Mouse (Mus musculus) heart, adult 11 months (tissue): ENCODE results near the gene Eif4enif1.
"Not testable (repeated sequence)": the region's sequence is repeated elsewhere in the genome, so short reads cannot be mapped to it uniquely, and the experiment has no call there.

Experiments
- DNase-seq: peaks from one replicate; pipeline ENCODE4 v3.0.0; 2022

Gene Eif4enif1

DNA sequence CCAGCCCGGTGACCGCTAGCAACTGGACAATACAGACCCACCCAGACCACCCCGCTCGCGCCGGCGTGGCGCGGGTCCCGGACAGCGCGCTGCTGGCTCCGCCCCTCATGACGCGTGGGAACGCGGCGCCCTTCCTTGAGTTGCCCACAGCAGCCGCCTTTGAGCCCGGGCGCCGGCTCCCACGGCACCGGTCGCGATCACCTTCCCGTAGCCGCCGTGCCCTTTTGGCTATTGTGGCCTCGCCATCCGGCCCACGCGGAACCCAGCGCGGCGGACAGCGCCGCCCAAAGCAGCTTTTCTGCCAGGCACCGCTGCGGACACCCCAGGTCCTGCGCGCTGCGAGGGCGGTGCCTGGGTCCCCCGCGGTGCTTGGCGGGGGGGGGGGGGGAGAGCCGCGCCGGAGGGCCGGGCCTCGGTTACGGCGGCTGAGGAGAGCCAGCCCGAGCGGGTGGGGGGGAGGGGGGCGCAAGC, at the start of gene Eif4enif1:
Gene Eif4enif1 (plus strand): TSS at position 162 of the 471 bp plus-strand sequence.
- DNase-seq: peak; percentile 99

DNA sequence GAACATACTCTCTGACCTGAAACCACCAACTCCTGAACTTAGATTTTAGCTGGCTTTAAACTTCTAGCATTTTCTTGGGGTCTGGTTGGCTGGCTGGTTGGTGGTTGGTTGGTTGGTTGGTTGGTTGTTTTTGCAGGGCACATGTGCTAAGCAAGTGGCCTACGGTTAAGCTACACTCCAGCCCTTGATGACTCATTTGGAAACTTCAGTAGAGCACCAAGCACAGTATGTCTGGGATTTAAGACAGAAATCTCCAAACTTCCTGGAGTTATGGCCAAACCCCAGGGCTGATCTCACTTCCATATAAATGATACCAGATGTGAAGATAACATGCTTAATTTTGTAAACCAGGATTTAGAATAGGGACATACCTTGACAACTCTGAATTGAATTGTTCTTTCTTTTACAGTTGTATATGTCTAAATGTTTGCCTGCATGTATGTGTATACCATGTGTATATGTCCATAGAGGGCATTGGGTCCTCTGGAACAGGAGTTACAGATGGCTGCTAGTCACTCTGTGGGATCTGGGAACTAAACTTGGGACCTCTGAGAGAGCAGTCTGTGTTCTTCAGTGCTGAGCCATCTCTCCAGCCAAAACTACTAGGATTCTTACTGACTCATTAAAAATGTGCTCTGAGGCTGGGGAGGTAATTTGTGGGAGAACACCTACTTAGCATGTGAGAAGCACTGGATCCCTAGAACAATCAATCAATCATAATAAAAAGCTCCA, 48.4 kb upstream of the Eif4enif1 start:
- DNase-seq: peak; percentile 99

DNA sequence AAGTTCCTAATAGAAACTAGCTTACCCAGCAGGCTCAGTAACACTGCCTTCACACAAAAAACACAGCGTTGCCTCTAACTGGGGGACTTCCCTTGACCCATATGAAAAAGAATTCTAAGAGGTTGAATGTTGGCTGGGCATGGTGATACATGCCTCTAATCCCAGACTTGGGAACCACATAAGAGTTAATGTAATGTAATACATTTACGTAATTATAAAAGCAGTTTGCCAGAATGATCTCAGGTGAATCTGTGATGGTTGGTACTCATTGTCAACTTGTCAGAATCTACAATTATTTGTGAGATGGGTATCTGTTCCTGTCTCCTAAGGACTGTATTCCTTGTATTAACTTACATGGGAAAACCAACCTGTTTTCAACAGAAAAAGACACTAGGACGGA, 45.2 kb upstream of the Eif4enif1 start:
- peak; percentile 93 for DNase-seq

DNA sequence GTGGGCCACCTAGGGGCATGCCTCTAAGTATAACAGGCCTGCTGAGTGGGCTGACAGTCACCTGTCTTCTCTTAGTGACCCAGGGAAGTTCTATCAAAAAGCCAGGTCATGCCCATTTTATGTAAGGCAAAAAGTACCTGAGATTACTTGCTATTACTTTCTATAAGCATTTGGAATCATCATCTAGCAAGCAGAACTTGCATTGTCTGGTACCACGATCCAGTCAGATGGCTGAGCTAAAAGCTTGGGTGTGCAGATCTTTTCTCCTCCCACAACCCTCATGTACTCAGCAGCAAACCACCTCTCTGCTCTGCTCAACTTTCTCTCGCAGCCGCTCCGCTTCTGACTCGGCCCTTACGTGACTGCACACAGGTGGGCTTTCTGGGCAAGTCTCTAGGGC, 44.2 kb upstream of the Eif4enif1 start:
- peak; percentile 92 for DNase-seq

DNA sequence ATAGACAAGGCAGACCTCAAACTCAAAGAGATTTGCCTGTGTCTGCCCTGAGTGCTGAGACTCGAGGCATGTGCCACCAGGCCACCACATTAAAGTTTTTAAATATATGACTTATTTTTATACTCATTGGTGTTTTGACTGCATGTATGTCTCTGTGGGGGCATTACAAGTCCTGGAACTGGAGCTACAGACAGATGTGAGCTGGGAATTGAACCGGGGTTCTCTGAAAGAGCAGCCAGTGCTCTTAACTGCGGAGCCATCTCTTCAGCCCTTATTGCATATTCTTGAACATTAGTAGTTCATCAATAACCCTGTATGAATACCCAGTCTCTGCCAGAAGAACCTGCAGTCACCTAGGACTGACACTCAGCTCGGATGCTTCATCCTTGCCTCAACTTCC, 43.4 kb upstream of the Eif4enif1 start:
- not testable (repeated sequence) for DNase-seq

DNA sequence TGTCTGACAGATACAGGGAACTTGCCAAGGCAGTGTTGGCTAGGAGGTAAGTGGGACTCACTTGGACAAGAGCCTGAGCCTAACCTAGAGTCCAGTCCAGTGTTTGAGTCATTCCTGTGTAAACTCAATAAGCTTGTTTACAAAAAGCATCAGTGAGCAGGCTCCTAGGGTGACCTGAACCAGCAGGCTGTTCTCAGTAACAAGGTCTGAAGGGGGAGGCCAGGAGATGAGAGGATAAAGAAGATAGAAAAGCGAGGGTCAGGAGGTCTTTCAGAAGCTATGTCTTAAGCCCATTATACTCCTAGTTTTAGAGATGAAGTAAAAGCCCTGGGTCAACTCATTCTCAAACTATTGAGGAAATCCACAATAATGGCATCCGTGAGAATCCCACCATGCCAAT, 40.8 kb upstream of the Eif4enif1 start:
- peak; percentile 98 for DNase-seq

DNA sequence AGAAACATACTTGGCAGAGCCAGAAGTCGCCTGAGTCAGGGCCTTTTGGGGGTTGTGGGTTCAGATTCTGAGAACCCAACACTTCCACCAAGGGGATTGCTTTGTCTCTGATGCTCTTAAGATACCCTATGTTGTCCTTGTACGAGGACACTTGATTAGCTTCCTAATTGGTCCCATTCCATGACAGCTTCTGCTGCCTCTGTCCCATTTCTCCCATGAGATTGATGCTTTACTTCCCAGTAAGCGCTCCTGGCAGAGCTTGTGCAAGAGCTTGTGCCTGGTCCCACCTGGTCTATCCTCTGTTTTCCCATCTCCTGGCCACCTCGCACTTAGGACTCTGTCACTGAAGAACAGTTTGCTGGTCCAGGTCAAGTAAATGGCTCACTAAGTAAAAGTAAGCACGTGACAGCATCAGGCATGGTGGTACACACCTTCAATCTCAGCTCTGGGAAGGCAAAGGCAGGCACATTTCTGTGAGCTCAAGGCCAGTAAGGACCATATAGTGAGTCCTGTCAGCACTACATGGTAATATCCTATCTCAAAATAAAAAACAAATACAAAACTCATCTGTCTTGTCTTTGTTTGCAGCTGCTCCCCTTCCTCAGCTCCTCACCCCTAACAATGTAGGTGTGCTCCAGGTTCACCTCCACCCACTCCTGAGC, 39.8 kb upstream of the Eif4enif1 start:
- peak; percentile 99 for DNase-seq

DNA sequence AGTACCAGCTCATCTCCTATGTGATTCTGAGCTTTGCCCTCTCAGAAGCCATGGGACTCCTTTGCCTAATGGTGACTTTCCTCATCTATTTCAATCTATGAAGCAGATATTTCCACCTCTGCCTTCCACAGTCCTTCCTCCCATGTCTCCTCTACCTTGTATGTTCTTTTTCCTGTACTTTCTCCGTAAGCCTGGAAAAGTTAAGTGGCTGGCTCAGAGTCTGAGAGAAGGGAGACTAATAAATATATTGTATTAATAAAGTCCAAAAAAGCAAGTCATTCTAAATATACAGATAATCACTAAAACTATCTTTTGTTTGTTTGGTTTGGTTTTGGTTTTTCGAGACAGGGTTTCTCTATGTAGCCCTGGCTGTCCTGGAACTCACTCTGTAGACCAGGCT, 39.1 kb upstream of the Eif4enif1 start:
- peak; percentile 93 for DNase-seq

DNA sequence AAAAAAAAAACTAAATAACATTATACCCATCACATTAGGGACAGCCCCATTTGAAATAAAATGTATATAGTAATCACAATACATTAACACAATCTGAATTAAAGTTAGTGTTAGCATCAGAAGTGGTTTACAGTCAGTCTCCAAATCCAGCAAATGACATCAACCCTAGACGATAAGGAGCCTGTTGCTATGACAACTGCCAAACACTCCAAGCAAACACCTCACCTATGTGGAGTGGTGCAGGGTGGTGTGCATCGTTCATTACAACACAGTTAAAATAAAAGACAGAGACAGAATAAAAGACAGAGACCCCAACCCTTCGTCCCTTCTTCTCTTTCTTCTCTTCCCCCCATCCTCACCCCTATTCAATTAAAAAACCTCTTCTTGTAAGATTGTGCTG, 38.5 kb upstream of the Eif4enif1 start:
- DNase-seq: not testable (repeated sequence)

DNA sequence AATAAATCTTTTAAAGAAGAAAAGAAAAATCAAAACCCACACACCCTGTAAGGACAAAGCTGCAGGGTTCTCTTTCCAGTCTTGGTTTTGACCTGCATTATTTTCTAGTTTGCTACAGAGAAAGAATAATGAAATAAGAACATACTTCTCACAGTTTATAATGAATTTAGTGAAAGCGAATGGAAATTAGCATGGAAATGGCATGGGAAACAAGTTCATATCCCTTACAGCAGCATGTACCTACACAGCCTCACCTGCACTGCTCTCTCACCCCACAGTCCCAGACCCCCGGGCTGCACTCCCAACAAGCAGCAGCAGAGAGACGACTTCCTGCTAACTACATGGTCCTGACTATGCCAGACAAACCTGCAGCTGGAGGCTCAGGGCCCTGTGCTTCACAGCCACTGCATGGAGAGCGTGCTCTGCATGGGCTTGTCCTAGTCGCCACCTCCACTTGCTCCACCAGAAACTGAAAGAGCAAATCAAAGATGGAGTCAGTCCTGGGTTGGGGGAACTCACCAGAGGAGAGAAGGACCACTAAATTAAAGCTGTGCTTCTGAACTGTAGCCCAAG, 36.9 kb upstream of the Eif4enif1 start:
- not testable (repeated sequence) for DNase-seq

DNA sequence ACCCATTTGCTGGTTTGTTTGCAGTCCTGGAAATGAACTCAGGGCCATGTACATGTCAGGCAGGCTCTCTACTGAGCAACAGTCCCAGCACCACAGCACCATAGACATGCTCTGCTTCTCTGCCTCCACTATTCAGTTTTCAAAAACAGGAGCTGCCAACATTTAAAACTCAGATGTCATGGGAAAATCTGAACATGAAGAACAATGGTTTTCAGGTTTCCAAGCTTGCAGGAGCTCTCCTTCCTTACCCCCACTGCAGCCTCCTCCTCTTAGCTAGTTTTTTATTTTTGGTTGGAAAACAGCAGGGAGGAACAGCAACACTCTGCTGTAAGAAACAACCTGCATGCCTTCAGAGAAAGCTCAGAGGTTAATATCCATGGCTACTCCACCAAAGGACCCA, 35.9 kb upstream of the Eif4enif1 start:
- peak; percentile 92 for DNase-seq

DNA sequence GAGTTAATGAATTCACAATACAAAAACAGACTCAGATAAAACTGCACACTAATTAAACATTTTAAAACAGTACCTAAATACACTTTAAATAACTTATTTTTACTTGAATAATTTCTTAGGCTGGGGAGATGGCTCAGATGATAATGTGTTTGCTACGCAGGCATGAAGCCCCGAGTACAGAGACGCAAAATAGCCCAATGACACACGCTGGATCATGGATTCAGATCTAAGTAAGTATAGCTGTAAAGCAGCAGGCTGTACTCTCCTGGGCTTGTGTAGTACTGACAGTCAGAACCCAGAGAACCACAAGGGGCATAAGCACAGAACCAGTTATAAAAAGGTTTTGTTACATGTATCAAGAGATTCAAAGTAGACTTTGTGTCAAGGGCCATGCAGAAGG, 35.1 kb upstream of the Eif4enif1 start:
- DNase-seq: peak; percentile 90

DNA sequence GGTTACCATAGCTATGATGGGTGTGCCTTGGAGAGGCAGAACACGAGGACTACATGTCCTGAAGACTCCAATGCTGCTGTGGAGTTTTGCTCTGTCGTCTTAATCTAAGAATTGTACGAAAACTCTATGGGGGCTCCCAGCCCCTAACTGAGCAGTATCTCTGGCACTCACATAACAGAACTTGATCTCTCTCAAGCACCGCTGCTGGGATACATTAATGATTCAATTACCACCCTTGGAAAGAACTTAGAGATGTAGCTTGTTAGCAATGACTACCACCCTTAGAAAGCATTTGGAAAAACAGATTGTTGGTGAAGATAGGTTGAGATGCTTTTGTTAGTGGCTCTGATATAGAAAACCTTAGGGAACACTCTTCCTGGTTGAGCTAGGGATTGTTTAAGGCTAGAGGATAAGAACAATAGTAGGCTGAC, 34.6 kb upstream of the Eif4enif1 start:
- DNase-seq: peak; percentile 98

DNA sequence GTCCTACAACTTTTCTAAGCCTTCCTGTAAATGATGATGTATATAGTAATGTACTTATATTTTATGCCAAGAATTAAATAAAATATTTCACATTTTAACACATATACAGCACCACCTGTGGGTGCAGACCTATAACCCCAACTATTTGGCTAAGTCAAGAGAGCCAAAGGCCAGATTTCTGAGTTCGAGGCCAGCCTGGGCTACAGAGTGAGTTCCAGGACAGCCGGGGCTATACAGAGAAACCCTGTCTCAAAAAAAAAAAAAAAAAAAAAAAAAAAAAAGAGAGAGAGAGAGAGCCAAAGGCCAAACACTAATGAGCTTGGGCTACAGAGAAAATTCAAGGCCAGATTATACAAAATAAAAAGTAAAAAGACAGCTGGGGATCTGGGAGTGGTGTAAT, 33.1 kb upstream of the Eif4enif1 start:
- DNase-seq: peak; percentile 98

DNA sequence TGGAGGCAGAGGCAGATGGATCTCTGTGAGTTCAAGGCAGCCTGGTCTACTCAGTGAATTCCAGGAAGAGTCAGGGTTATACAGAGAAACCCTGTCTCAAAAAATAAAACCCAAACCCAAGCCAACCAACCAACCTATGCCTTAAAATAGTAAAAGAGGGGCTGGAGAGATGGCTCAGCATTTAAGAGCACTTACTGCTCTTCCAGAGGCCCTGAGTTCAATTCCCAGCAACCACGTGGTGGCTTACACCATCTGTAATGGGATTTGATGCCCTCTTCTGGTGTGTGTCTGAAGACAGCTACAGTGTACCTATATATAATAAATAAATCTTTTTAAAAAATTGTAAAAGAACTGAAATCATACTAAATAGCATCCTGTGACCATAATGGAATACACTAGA, 30.3 kb upstream of the Eif4enif1 start:
- DNase-seq: peak; percentile 98

DNA sequence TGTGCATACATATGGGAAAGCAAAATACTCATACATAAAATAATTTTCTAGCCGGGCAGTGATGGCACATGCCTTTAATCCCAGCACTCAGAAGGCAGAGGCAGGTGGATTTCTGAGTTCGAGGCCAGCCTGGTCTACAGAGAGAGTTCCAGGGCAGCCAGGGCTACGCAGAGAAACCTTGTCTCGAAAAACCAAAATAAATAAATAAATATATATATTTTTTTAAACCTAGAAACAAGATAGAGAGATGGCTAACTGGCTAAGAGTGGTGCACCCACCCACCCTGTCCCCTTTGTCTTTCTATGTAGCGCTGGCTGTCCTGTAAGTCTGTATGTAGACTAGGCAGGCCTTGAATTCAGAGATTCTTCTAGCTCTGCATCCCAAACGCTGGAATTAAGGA, 29.7 kb upstream of the Eif4enif1 start:
- DNase-seq: peak; percentile 92

DNA sequence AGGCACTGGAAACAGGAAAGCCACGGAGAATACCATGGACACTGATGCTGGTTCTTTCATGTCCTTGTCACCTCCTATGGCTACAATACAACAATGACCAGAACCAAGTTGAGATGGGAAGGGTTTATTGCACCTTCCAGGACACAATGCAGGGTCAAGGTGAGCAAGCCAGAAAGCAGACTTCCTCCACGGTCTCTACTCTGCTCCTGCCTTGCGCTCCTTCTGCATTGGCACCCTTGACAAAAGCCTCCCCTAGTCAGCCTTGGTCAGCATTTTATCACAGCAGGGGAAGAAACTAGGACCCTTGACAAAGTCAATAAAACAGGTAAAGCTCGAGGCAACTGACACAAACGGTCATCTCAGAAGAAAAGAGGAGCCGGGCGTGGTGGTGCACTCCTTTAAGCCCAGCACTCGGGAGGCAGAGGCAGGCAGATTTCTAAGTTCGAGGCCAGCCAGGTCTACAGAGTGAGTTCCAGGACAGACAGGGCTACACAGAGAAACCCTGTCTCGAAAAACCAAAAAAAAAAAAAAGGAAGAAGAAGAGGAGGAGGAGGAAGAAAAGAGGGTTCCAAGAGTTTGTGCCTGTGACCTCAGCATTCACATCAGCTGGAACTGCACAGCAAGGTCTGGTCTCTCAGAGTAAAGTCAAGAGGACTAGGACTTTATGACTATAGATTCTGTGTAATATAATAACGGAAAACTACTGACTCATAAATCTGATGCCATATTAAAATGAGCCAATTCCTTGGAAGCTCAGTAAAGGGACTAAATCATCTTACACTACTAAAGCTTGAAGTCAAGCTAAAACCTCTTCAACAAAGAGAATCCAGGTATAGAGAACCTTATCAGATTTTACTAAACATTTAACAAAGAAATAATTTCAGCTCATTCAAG, 28.5 kb upstream of the Eif4enif1 start:
- DNase-seq: peak; percentile 99

DNA sequence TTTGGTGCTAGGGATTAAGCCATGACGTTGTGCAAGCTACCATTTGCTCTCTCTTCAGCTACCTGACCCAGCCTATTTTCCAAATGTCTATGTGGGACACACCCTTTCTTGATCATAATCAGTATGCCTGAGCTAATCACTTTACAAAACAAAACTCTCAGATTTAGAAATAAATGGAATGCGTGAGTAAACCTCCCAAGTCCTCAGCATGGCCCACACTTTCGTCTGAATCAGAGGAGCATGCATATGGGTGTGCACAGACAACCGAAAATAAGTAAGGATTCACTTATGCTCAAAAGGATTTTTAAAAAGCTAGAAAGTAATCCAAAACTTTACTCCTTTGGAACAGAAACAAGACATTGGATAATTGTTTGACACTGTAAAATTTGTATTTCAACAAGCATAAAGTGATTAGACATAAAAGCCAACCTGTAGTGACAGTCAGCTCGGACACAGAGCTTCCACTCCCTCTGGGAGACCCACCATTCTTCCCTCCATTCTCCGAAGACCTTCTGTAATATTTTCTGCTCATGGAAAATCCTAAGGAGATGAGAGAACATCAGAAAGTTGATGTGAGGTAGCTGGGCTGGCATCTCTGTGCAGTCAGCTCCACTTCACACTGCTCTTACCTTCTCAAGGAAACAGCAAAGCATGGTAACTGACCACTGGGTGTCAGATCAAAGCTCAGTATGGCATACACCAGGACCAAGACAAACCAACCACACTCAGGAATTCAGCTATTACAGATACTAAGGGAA, 23.0 kb upstream of the Eif4enif1 start:
- DNase-seq: peak; percentile 97

DNA sequence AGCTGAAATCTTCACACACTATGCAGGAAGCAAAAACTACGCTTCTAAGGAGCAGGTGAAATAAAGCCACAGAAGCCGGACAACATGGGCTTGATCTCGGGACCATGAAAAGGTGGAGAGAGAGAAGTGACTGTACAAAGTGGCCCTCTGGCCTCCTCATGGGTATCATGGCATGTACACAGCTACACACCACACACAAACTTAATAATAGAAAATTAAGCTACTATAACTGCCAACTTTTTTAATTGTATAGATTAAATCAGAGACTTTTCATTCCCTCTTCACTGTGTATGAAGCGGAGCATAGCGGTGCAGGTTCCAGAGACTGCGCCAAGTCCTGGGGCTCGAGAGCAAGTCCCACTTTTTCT, 22.5 kb upstream of the Eif4enif1 start:
- peak; percentile 97 for DNase-seq

DNA sequence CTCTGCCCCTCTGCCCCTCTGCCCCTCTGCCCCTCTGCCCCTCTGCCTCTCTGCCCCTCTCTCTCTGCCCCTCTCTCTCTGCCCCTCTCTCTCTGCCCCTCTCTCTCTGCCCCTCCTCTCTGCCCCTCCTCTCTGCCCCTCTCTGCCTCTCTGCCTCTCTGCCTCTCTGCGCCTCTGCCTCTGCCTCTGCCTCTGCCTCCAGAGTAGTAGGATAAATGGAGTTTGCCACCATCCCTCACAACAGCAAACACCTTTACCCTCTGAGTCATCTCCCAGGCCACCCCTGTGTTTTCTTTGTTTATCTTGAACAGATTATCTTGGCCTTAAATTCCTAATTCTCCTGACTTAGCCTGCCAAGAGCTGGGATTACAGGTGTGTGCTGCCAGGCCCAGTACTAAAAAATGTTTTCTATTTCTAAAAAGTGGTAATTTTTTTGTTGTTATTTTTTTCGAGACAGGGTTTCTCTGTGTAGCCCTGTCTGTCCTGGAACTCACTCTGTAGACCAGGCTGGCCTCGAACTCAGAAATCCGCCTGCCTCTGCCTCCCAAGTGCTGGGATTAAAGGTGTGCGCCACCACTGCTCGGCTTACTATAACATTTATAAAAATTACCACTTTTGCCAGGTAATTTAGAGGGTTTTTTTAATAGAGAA, 21.6 kb upstream of the Eif4enif1 start:
- peak; percentile 90 for DNase-seq

DNA sequence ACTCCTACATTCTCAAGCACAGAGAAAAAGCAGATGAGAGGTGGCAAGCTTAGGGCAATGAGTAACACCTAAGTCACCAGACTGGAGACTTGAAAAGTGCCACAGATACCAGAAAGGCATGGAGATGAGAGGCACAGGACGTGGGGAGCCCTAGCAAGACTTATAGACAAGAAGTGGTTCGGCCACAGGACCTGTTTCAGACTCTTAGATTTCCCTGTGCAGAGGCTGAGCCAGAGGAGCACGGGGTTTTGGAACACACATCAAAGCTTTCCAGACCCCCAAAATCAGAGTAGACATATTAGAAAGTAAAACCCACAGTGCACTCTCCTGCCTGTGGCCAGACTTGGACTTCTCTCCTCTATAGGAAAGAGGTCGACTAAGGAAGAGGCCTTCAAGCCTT, 20.9 kb upstream of the Eif4enif1 start:
- peak; percentile 99 for DNase-seq

DNA sequence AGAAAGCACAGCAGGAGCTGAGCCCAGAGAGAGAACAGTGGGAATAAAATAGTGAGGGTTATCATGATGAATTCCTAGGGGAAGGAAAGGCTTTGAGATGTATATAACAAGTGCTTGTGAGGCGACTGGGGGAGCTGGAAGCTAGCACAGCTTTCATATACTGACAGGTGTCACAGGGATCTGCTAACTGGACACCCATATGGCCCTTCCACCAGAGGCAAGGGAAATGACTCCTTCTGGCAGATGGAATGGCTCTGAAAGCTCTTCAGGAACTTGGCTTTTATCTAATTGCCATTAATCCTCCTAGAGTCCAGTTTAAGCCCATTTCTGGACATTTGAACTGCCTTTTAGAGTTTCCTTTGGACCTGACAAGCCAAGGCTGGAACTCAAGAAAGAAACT, 20.2 kb upstream of the Eif4enif1 start:
- DNase-seq: not testable (repeated sequence)
